Mouse (Mus musculus) lung, embryonic 15.5 days (tissue): ENCODE data around the gene Echdc1. TPM values are rescaled to one million over a fixed set of nuclear protein-coding genes. Genes with fewer than 3 reads are reported as not detected.
A peak's percentile ranks its signal among the peaks of the same experiment; 100 is the strongest.

ENCODE experiments used
- ATAC-seq: fragments of 200-750 bp; cut with Nextera tagmentation; 2 replicates; pipeline ENCODE4 v1.8.0; 2017; ENCODE audit warnings: moderate number of reproducible peaks, borderline replicate concordance; ENCODE audit not compliant: low FRiP score, low TSS enrichment; ENCODE audit errors: extremely low read depth
- H3K27ac ChIP-seq: fragments of 300-500 bp; sonication (generic); 2 replicates; pipeline ENCODE4 v1.5.1; 2015; ENCODE audit warnings: moderate library complexity, mild to moderate bottlenecking, inconsistent platforms
- H3K27me3 ChIP-seq: fragments of 300-500 bp; sonication (generic); 2 replicates; pipeline ENCODE4 v1.6.1; 2015; ENCODE audit warnings: inconsistent platforms
- H3K36me3 ChIP-seq: fragments of 300-500 bp; sonication (generic); 2 replicates; pipeline ENCODE4 v1.6.1; 2015; ENCODE audit warnings: inconsistent platforms
- H3K4me1 ChIP-seq: fragments of 300-500 bp; sonication (generic); 2 replicates; pipeline ENCODE4 v1.6.1; 2015; ENCODE audit warnings: inconsistent platforms
- H3K4me2 ChIP-seq: fragments of 300-500 bp; sonication (generic); 2 replicates; pipeline ENCODE4 v1.6.1; 2015; ENCODE audit warnings: inconsistent platforms, mild to moderate bottlenecking, moderate library complexity
- H3K4me3 ChIP-seq: fragments of 300-500 bp; sonication (generic); 2 replicates; pipeline ENCODE4 v1.5.1; 2015; ENCODE audit warnings: mild to moderate bottlenecking, inconsistent platforms
- H3K9ac ChIP-seq: fragments of 300-500 bp; sonication (generic); 2 replicates; pipeline ENCODE4 v1.6.1; 2015; ENCODE audit warnings: inconsistent platforms
- H3K9me3 ChIP-seq: fragments of 300-500 bp; sonication (generic); 2 replicates; pipeline ENCODE4 v1.6.1; 2016; ENCODE audit warnings: inconsistent platforms
- WGBS: fragments of 180-500 bp; shearing (Covaris S2); methylation state at CpG from one replicate; pipeline ENCODE4 v1.1.7; 2015; 5-methylcytosine and 5-hydroxymethylcytosine counted together
- polyA plus RNA-seq: library from polyadenylated mRNA; unstranded; fragments of >200 nt; fragmentation: Nextera tagmentation; extraction: Ambion mirVana; gene quantifications from 2 replicates; pipeline ENCODE4 v1.2.1, GENCODE M21; 2015

Echdc1 gene
- polyA plus RNA-seq: 18.8 and 22.5 TPM in 2 replicates

DNA sequence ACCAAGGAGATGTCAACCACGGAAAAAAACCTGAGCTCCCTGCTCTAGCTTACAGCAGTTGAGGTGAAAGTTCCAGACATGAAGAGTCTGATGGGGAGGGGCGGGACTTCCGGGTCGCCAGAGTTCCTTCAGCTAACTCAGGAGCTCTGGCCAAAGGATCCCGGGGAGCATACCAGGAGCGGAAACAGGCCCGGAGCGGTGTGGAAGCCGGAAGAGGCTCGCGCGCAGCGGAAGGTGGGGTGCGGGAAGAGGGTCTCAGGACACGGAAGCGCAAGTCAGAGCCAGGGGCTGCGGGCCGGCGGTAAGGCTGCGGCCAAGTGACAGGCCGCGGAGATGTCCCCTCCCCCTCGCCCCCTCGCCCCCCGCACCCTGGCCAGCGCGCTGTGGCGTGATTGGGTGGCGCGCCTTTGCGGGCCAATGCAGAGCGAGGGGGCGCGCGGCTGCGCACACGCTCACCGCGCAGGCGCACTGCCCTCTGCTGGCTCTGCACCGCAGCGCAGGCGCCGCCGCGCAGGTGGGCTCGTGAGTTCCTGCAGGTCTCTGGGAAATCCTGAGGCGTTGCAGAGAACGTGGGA is at the start of gene Echdc1:
Echdc1 (plus strand) TSS at position 103 of the 575 bp plus-strand sequence.
- peak; percentile 99 for ATAC-seq
- peak within 1 kb of the TSS; percentile 90 for H3K27ac ChIP-seq
- WGBS: under 1% methylated on average over 47 of the region's 49 CpGs

GRCm38 (mm10) chr10:29281736-29282135 is 31.2 kb upstream of the Echdc1 start:
- H3K9ac ChIP-seq: no peak overlapping the region
- no peaks in the 10 kb centered on the region for H3K27me3 ChIP-seq
- H3K4me2 ChIP-seq: no peak overlapping the region
- no peaks in the 10 kb centered on the region for H3K9me3 ChIP-seq
- no peak for ATAC-seq
- H3K36me3 ChIP-seq: no peaks in the 10 kb centered on the region
- no peak overlapping the region for H3K4me3 ChIP-seq
- H3K27ac ChIP-seq: no peak overlapping the region
- H3K4me1 ChIP-seq: peaks cover 3% of the 10 kb centered on the region; the same call in 1 of the 2 replicates
- WGBS: 50% methylated on average over 1 of the region's 1 CpGs

More for the DNA sequence above, at the start of gene Echdc1:
- Histone ChIP-seq H3K27me3 (no peaks in the 10 kb centered on the region), H3K36me3 (no peaks in the 10 kb centered on the region), H3K4me1 (peaks cover 13% of the 10 kb centered on the region; the same call in 1 of the 2 replicates), H3K9ac (peak within 1 kb of the TSS; percentile 86), H3K4me3 (peak within 1 kb of the TSS; percentile 82), H3K4me2 (peak within 1 kb of the TSS; percentile 70), H3K9me3 (no peaks in the 10 kb centered on the region)

- Histone ChIP-seq H3K36me3 (no peaks in the 10 kb centered on the region), H3K4me1 (peaks cover 3% of the 10 kb centered on the region; the same call in 1 of the 2 replicates), H3K9ac (no peak overlapping the region), H3K4me3 (no peak overlapping the region), H3K4me2 (no peak overlapping the region), H3K27ac (no peak overlapping the region), H3K9me3 (no peaks in the 10 kb centered on the region), H3K27me3 (no peaks in the 10 kb centered on the region)
- 45% methylated on average over 1 of the region's 1 CpGs for WGBS
- peak; percentile 72; the same call in 1 of the 2 replicates for ATAC-seq
Measured at GRCm38 (mm10) chr10:29285757-29286156, 27.2 kb upstream of the Echdc1 start.

- WGBS: 89% methylated on average over 4 of the region's 4 CpGs
- no peak overlapping the region for H3K4me3 ChIP-seq
Measured at GRCm38 (mm10) chr10:29302230-29302629, 10.7 kb upstream of the Echdc1 start.

DNA sequence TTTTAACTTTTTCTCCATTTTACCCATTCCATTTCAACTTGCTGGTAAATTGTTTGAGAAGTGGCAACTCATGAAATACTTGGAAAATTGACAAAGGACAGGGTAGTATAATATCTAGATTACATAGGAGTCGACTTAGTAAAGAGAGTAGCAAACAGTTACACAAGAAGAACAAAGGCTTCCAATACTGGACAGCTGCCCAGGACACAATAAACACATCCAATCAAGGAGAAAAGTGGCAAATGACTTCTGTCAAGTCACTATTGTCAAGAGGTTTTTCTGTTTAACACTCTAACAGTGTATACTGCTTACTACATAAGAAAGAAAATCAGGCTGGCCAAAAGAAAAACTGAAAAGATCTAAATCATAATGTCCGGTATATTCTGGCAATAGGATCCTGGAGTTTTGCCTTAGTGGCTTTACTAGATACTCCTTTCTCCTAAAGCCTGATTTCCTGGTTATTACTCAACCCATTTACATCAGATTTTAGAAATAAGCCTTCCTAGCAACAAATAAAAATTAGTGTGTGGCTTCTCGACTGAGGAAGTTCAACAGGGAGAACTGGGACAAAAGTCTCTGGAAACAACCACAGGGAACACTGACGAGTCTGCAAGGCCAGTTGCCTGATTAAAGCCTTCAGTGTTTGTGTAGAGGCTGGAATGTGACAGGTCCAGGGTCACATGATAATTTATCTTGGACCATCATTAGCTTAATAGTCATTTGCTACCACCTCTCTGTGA is 1.3 kb upstream of the Echdc1 start:
- Histone ChIP-seq H3K36me3 (no peaks in the 10 kb centered on the region), H3K9ac (no peak overlapping the region), H3K27ac (0 out of 2 replicates have a peak overlapping the region, but pooled peaks have one; percentile 33), H3K9me3 (no peaks in the 10 kb centered on the region), H3K4me3 (no peak overlapping the region), H3K27me3 (no peaks in the 10 kb centered on the region), H3K4me1 (peaks cover 13% of the 10 kb centered on the region; the same call in 1 of the 2 replicates), H3K4me2 (peak overlapping the region; percentile 70; the same call in 1 of the 2 replicates)
- 49% methylated on average over 4 of the region's 4 CpGs for WGBS
- ATAC-seq: no peak

More at GRCm38 (mm10) chr10:29302230-29302629, 10.7 kb upstream of the Echdc1 start:
- Histone ChIP-seq H3K9ac (no peak overlapping the region), H3K36me3 (no peaks in the 10 kb centered on the region), H3K4me2 (no peak overlapping the region), H3K27ac (no peak overlapping the region), H3K9me3 (no peaks in the 10 kb centered on the region), H3K27me3 (no peaks in the 10 kb centered on the region), H3K4me1 (no peaks in the 10 kb centered on the region)
- no peak for ATAC-seq

DNA sequence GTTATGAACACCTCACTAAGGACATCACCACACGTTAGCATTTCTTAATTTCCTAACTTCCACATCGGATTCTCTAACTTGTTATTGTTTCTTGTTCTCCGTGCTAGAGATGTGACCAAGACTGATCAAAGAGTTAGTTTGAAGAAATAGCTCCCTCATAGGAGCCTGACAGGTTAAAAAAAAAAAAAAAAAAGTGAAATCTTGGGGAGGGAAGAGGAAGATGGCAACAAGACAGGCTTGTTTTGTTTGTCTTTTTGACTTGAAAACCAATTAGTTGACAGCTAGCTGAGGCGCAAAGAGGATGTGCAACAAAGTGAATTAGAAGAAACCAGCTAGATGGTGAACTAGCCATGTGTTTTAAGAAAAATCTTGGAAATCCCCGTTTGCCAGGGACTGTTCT is 939 bp downstream of the Echdc1 start:
- Histone ChIP-seq H3K4me3 (peak overlapping the region; percentile 82), H3K9ac (no peak overlapping the region), H3K4me2 (peak overlapping the region; percentile 70), H3K27ac (no peak overlapping the region), H3K27me3 (no peaks in the 10 kb centered on the region), H3K36me3 (no peaks in the 10 kb centered on the region), H3K9me3 (no peaks in the 10 kb centered on the region), H3K4me1 (peaks cover 13% of the 10 kb centered on the region; the same call in 1 of the 2 replicates)
- 30% methylated on average over 5 of the region's 5 CpGs for WGBS
- no peak for ATAC-seq

DNA sequence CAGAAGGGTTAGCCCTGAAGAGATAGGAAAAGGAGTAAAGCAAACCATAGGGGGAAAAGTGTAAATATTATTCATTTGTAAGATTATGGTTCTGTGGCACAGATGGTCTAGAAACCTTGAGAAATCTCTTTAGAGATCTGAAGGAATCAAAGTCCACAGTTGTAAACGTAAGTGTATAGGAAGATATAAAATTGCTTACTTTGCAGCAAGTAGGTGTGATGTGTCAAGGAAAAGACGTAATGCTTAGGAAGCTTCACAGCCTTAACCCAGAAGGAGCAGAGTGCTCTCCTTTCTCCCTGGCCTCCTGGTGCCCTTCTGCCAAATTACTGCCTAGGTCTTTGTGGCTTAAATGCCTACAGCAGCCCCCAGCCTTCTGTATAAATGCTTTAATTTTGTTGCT is 11.9 kb downstream of the Echdc1 start:
- 69% methylated on average over 2 of the region's 2 CpGs for WGBS
- no peak overlapping the region for H3K4me3 ChIP-seq
- no peak for ATAC-seq

DNA sequence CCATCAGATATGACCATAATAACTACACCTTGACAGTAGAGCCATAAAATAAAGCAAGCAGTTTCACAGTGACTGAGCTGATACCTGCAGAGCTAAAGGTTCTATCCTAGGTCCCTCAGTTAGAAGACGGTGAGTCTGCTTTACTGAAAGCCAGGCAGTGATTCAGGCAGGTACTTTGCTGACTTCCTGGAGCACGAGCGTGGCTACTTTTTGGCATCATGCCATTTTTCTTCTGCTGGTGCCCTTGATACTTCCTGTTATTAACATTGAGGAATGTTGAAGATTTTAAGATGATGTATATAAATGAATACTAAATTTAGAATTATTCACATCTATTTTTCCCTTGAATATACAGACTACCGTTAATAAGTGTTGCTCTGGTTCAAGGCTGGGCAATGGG is 20.9 kb downstream of the Echdc1 start:
- H3K9ac ChIP-seq: no peak overlapping the region
- H3K36me3 ChIP-seq: no peaks in the 10 kb centered on the region
- H3K4me1 ChIP-seq: no peaks in the 10 kb centered on the region
- 26% methylated on average over 4 of the region's 4 CpGs for WGBS
- H3K4me2 ChIP-seq: no peak overlapping the region
- no peak for ATAC-seq
- no peak overlapping the region for H3K27ac ChIP-seq
- no peaks in the 10 kb centered on the region for H3K9me3 ChIP-seq
- H3K4me3 ChIP-seq: no peak overlapping the region
- no peaks in the 10 kb centered on the region for H3K27me3 ChIP-seq

More for the DNA sequence above, 11.9 kb downstream of the Echdc1 start:
- H3K27ac ChIP-seq: no peak overlapping the region
- H3K4me2 ChIP-seq: no peak overlapping the region
- no peaks in the 10 kb centered on the region for H3K36me3 ChIP-seq
- H3K4me1 ChIP-seq: no peaks in the 10 kb centered on the region
- H3K27me3 ChIP-seq: no peaks in the 10 kb centered on the region
- no peaks in the 10 kb centered on the region for H3K9me3 ChIP-seq
- H3K9ac ChIP-seq: no peak overlapping the region

- Histone ChIP-seq H3K27me3 (no peaks in the 10 kb centered on the region), H3K4me1 (no peaks in the 10 kb centered on the region), H3K9me3 (no peaks in the 10 kb centered on the region), H3K4me3 (no peak overlapping the region), H3K36me3 (no peaks in the 10 kb centered on the region), H3K9ac (no peak overlapping the region), H3K4me2 (no peak overlapping the region), H3K27ac (no peak overlapping the region)
- ATAC-seq: no peak
- WGBS: 52% methylated on average over 4 of the region's 4 CpGs
Measured at GRCm38 (mm10) chr10:29338355-29339056, 25.5 kb downstream of the Echdc1 start.

DNA sequence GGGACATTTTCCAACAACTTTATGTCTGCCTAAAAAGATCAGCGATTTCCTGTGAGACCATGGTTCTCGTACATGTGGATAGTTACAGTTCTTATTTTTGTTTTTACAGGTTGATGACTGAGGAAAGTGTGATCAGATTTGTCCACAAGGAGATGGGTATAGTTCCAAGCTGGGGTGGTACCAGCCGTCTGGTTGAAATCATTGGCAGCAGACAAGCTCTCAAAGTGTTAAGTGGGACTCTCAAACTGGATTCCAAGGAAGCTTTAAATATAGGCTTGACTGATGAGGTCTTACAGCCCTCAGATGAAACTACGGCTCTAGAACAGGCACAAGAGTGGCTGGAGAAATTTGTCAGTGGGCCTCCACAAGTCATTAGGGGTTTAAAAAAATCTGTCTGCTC is 31.3 kb downstream of the Echdc1 start:
- WGBS: 68% methylated on average over 4 of the region's 4 CpGs
- H3K4me2 ChIP-seq: no peak overlapping the region
- no peak for ATAC-seq
- peaks cover 13% of the 10 kb centered on the region for H3K36me3 ChIP-seq
- no peaks in the 10 kb centered on the region for H3K9me3 ChIP-seq
- H3K27ac ChIP-seq: no peak overlapping the region
- H3K27me3 ChIP-seq: no peaks in the 10 kb centered on the region
- no peaks in the 10 kb centered on the region for H3K4me1 ChIP-seq
- H3K9ac ChIP-seq: no peak overlapping the region
- no peak overlapping the region for H3K4me3 ChIP-seq

GRCm38 (mm10) chr10:29346638-29347037 is 33.7 kb downstream of the Echdc1 start:
- Histone ChIP-seq H3K9me3 (no peaks in the 10 kb centered on the region), H3K4me1 (no peaks in the 10 kb centered on the region), H3K36me3 (peaks cover 13% of the 10 kb centered on the region), H3K4me3 (no peak overlapping the region), H3K27ac (no peak overlapping the region), H3K9ac (no peak overlapping the region), H3K4me2 (no peak overlapping the region), H3K27me3 (no peaks in the 10 kb centered on the region)
- WGBS: 95% methylated on average over 7 of the region's 7 CpGs
- no peak for ATAC-seq

DNA sequence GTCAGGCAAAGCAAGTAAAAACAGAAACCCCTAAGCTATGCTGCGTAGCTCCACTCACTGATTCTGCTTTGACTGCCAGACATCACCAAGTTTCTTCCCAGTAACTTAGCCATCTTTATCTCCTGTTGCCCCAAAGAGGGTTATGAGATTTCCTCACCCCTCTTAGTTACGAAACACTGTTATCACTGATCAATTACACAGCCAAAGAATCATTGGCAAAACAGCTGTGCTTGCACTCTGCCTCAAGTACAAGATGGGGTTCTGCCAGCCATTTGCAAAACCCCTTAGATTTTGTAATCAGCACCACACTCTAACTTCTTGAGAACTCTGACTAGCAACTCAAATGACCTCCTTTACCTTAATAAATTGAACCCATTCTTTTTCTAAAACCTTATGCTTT is 38.5 kb downstream of the Echdc1 start:
- Histone ChIP-seq H3K27ac (no peak overlapping the region), H3K4me3 (no peak overlapping the region), H3K36me3 (peaks cover 16% of the 10 kb centered on the region), H3K4me1 (no peaks in the 10 kb centered on the region), H3K9ac (no peak overlapping the region), H3K27me3 (no peaks in the 10 kb centered on the region), H3K9me3 (no peaks in the 10 kb centered on the region), H3K4me2 (no peak overlapping the region)
- 90% methylated on average over 2 of the region's 2 CpGs for WGBS
- ATAC-seq: no peak
